Mouse (Mus musculus): Measurements from ENCODE around the gene Cpn2.

Gene Cpn2

GRCm38 (mm10) chr16:30280676-30281297 is 13.5 kb upstream of the Cpn2 start:
- no peak for DNase-seq (ENCODE audit: low read depth, low spot score)

- no peak for DNase-seq (ENCODE audit: low read depth, low spot score)
Observed at GRCm38 (mm10) chr16:30278406-30278805, 11.1 kb upstream of the Cpn2 start.

GRCm38 (mm10) chr16:30275558-30276340 is 8.4 kb upstream of the Cpn2 start:
- no peak for DNase-seq (ENCODE audit: low read depth, low spot score)

GRCm38 (mm10) chr16:30273065-30273464 is 5.8 kb upstream of the Cpn2 start:
- DNase-seq (ENCODE audit: low read depth, low spot score) = no peak

- no peak for DNase-seq (ENCODE audit: low read depth, low spot score)
Observed at GRCm38 (mm10) chr16:30271941-30272595, 4.8 kb upstream of the Cpn2 start.

GRCm38 (mm10) chr16:30271223-30271761 is 4.0 kb upstream of the Cpn2 start:
- DNase-seq (ENCODE audit: low read depth, low spot score) = no peak

GRCm38 (mm10) chr16:30266561-30266960 is 738 bp downstream of the Cpn2 start:
- DNase-seq (ENCODE audit: low read depth, low spot score) = no peak

- DNase-seq (ENCODE audit: low read depth, low spot score) = no peak
Observed at GRCm38 (mm10) chr16:30265611-30266010, 1.7 kb downstream of the Cpn2 start.

GRCm38 (mm10) chr16:30263156-30263555 is 4.1 kb downstream of the Cpn2 start:
- no peak for DNase-seq (ENCODE audit: low read depth, low spot score)

GRCm38 (mm10) chr16:30262664-30263063 is 4.6 kb downstream of the Cpn2 start:
- DNase-seq (ENCODE audit: low read depth, low spot score) = peak; percentile 66

GRCm38 (mm10) chr16:30262157-30262556 is 5.1 kb downstream of the Cpn2 start:
- DNase-seq (ENCODE audit: low read depth, low spot score) = no peak

GRCm38 (mm10) chr16:30261341-30261740 is 6.0 kb downstream of the Cpn2 start:
- no peak for DNase-seq (ENCODE audit: low read depth, low spot score)

- DNase-seq (ENCODE audit: low read depth, low spot score) = no peak
Observed at GRCm38 (mm10) chr16:30260012-30260635, 7.2 kb downstream of the Cpn2 start.

GRCm38 (mm10) chr16:30259444-30259843 is 7.9 kb downstream of the Cpn2 start:
- no peak for DNase-seq (ENCODE audit: low read depth, low spot score)

- DNase-seq (ENCODE audit: low read depth, low spot score) = no peak
Observed at GRCm38 (mm10) chr16:30258441-30258840, 8.9 kb downstream of the Cpn2 start.

- no peak for DNase-seq (ENCODE audit: low read depth, low spot score)
Observed at GRCm38 (mm10) chr16:30257718-30258117, 9.6 kb downstream of the Cpn2 start.

GRCm38 (mm10) chr16:30255061-30255460 is 12.2 kb downstream of the Cpn2 start:
- no peak for DNase-seq (ENCODE audit: low read depth, low spot score)

GRCm38 (mm10) chr16:30253900-30254299 is 13.4 kb downstream of the Cpn2 start:
- no peak for DNase-seq (ENCODE audit: low read depth, low spot score)

GRCm38 (mm10) chr16:30253374-30253773 is 13.9 kb downstream of the Cpn2 start:
- no peak for DNase-seq (ENCODE audit: low read depth, low spot score)

GRCm38 (mm10) chr16:30252003-30252418 is 15.3 kb downstream of the Cpn2 start:
- DNase-seq (ENCODE audit: low read depth, low spot score) = peak; percentile 91

- DNase-seq (ENCODE audit: low read depth, low spot score) = peak; percentile 90
Observed at GRCm38 (mm10) chr16:30244037-30244700, 23.1 kb downstream of the Cpn2 start.
